Mouse (Mus musculus): Measurements from ENCODE around the gene Tmc2. TPM values are rescaled to one million over a fixed set of nuclear protein-coding genes. Genes with fewer than 3 reads are reported as not detected.

Gene Tmc2
- polyA plus RNA-seq, 1 experiment from 2014 or later = not detected

- H3K4me3 ChIP-seq = no peak overlapping the region
These were observed 96.4 kb downstream of the Tmc2 start for GRCm38 (mm10) chr2:130291434-130291833.

GRCm38 (mm10) chr2:130293009-130293408 is 98.0 kb downstream of the Tmc2 start:
- Histone ChIP-seq H3K36me3 (peaks cover 4% of the 10 kb centered on the region), H3K4me3 (no peak overlapping the region), H3K27ac (replicated peaks) (no peak overlapping the region), H3K9me3 (replicated peaks) (no peaks in the 10 kb centered on the region), H3K4me1 (peaks cover 48% of the 10 kb centered on the region), H3K27me3 (ENCODE audit: low read depth, poor library complexity, severe bottlenecking) (peaks cover 61% of the 10 kb centered on the region)
- 53% methylated on average over 3 of the region's 3 CpGs for WGBS
- DNase-seq (ENCODE audit: low spot score) = no peak

More at GRCm38 (mm10) chr2:130291434-130291833, 96.4 kb downstream of the Tmc2 start:
- Histone ChIP-seq H3K27me3 (ENCODE audit: low read depth, poor library complexity, severe bottlenecking) (peaks cover 45% of the 10 kb centered on the region), H3K4me1 (peaks cover 38% of the 10 kb centered on the region), H3K36me3 (no peaks in the 10 kb centered on the region), H3K9me3 (replicated peaks) (no peaks in the 10 kb centered on the region), H3K27ac (replicated peaks) (no peak overlapping the region)
- peak; percentile 54 for DNase-seq (ENCODE audit: low spot score)
- 23% methylated on average over 8 of the region's 8 CpGs for WGBS

- DNase-seq (ENCODE audit: low spot score) = peak; percentile 38
- 7% methylated on average over 4 of the region's 4 CpGs for WGBS
- H3K36me3 ChIP-seq = peaks cover 9% of the 10 kb centered on the region
- H3K4me1 ChIP-seq = peaks cover 48% of the 10 kb centered on the region
- no peaks in the 10 kb centered on the region for H3K9me3 ChIP-seq (replicated peaks)
- H3K27me3 ChIP-seq (ENCODE audit: low read depth, poor library complexity, severe bottlenecking) = peaks cover 64% of the 10 kb centered on the region
- 0 out of 2 replicates have a peak overlapping the region, but pooled peaks have one; percentile 1 for H3K4me3 ChIP-seq
- no peak overlapping the region for H3K27ac ChIP-seq (replicated peaks)
These were observed 98.5 kb downstream of the Tmc2 start for GRCm38 (mm10) chr2:130293486-130293885.

GRCm38 (mm10) chr2:130294218-130294935 is 99.4 kb downstream of the Tmc2 start:
- peaks cover 64% of the 10 kb centered on the region for H3K27me3 ChIP-seq (ENCODE audit: low read depth, poor library complexity, severe bottlenecking)
- DNase-seq (ENCODE audit: low spot score) = no peak
- H3K4me1 ChIP-seq = peaks cover 43% of the 10 kb centered on the region

DNA sequence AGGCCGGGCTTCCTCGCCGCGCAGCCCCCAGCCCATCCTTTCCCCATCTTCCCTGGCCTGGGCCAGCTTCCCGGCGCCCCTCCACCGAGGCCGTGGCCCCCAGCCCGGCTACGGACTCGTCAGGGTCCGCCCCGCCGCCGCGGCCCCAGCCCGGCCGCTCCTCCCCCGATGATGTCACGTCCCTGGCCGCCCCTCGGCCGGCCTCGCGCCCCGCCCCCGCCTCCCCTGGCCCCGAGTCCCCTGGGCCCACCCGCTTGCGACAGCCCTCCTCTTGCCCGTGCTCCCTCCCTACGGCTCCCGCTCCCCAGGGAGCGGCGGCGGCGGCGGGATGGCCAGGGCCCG is 99.9 kb downstream of the Tmc2 start, which contains the start of gene Ebf4:
Gene Ebf4, plus strand, starts transcription at position 234 of the 342 bp plus-strand sequence.
- DNase-seq (ENCODE audit: low spot score) = peak; percentile 87
- no peaks in the 10 kb centered on the region for H3K9me3 ChIP-seq (replicated peaks)
- peaks cover 22% of the 10 kb centered on the region for H3K36me3 ChIP-seq
- peak within 1 kb of the TSS; percentile 90 for H3K27ac ChIP-seq (replicated peaks)
- peaks cover 64% of the 10 kb centered on the region for H3K27me3 ChIP-seq (ENCODE audit: low read depth, poor library complexity, severe bottlenecking)
- H3K4me3 ChIP-seq = peak within 1 kb of the TSS; percentile 82
- peaks cover 43% of the 10 kb centered on the region for H3K4me1 ChIP-seq
- 1% methylated on average over 35 of the region's 39 CpGs for whole genome bisulfite sequencing

More at GRCm38 (mm10) chr2:130294218-130294935, 99.4 kb downstream of the Tmc2 start:
- Histone ChIP-seq H3K36me3 (peaks cover 16% of the 10 kb centered on the region), H3K4me3 (peak overlapping the region; percentile 82), H3K9me3 (replicated peaks) (no peaks in the 10 kb centered on the region), H3K27ac (replicated peaks) (peak overlapping the region; percentile 90)
- 8% methylated on average over 20 of the region's 20 CpGs for WGBS

DNA sequence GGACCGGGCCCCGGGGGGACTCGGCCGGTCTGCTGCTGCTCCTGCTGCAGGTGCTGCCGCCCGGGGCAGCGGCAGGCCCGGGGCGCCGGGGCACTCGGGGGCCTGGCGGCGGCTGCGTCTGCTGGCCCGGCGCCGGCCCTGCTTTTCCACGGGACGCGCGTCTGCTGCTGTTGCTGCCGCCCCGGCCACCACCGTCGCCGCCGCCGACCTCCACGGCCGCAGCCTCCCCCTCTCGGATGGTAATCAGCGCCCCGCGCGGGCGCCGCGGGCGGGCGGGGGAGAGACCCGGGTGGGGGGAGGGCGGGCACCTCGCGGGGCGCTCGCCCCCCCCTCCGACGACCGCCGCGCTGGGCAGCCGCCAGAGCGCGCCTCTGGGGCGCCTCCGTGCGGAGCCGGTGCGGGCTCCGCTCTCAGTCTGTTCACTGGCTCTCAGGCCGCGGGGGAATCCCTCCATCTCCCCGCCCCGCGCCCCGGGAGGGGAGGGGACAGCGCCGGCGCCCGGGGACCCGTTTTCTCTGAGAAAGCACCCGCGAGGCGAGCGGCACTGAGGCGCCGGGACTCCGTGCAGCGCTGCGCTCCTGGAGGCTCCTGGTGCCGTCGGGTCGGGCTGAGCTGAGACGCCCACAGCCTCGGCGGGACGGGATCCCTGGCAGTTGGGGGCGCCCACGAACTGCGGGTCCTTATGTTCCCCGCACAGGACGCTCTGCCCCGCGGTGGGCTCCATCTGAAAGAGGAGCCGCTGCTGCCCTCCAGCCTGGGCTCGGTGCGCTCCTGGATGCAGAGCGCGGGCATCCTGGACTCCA is 100.5 kb downstream of the Tmc2 start:
- no peaks in the 10 kb centered on the region for H3K9me3 ChIP-seq (replicated peaks)
- WGBS = 3% methylated on average over 76 of the region's 99 CpGs
- peaks cover 43% of the 10 kb centered on the region for H3K4me1 ChIP-seq
- peak overlapping the region; percentile 90 for H3K27ac ChIP-seq (replicated peaks)
- H3K36me3 ChIP-seq = peaks cover 27% of the 10 kb centered on the region
- H3K4me3 ChIP-seq = peak overlapping the region; percentile 82
- peak; percentile 72 for DNase-seq (ENCODE audit: low spot score)
- peaks cover 64% of the 10 kb centered on the region for H3K27me3 ChIP-seq (ENCODE audit: low read depth, poor library complexity, severe bottlenecking)

GRCm38 (mm10) chr2:130296134-130296745 is 101.2 kb downstream of the Tmc2 start:
- H3K27me3 ChIP-seq (ENCODE audit: low read depth, poor library complexity, severe bottlenecking) = peaks cover 64% of the 10 kb centered on the region
- H3K9me3 ChIP-seq (replicated peaks) = no peaks in the 10 kb centered on the region
- H3K4me1 ChIP-seq = peaks cover 43% of the 10 kb centered on the region
- peaks cover 32% of the 10 kb centered on the region for H3K36me3 ChIP-seq
- peak overlapping the region; percentile 90 for H3K27ac ChIP-seq (replicated peaks)
- DNase-seq (ENCODE audit: low spot score) = no peak
- H3K4me3 ChIP-seq = peak overlapping the region; percentile 82
- 3% methylated on average over 20 of the region's 20 CpGs for WGBS

DNA sequence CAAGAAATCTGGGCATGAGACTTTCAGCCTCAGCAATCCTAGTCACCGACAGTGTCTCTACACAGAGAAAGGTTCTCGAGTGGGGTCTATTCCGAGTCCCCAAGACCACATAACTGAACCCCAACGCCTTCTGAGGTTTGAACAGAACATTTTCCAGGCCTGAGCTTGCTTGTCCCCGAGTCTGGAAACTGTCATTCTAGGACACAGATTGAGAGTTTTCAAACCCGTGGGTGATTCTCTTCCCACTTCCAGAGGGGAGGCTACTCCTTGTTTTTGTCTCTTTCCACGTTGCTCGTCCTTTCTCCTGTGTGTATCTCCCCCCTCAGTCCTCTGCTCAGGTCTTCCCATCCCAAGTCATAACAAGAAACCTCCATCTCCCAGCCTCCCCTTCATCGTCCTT is 102.6 kb downstream of the Tmc2 start:
- Histone ChIP-seq H3K27me3 (ENCODE audit: low read depth, poor library complexity, severe bottlenecking) (peaks cover 55% of the 10 kb centered on the region), H3K36me3 (peaks cover 42% of the 10 kb centered on the region), H3K4me3 (no peak overlapping the region), H3K27ac (replicated peaks) (no peak overlapping the region), H3K4me1 (peaks cover 43% of the 10 kb centered on the region), H3K9me3 (replicated peaks) (no peaks in the 10 kb centered on the region)
- no peak for DNase-seq (ENCODE audit: low spot score)
- 81% methylated on average over 9 of the region's 9 CpGs for WGBS

GRCm38 (mm10) chr2:130303014-130303413 is 108.0 kb downstream of the Tmc2 start:
- 53% methylated on average over 4 of the region's 4 CpGs for WGBS
- no peak for DNase-seq (ENCODE audit: low spot score)
- H3K27me3 ChIP-seq (ENCODE audit: low read depth, poor library complexity, severe bottlenecking) = peaks cover 3% of the 10 kb centered on the region
- no peak overlapping the region for H3K27ac ChIP-seq (replicated peaks)
- H3K9me3 ChIP-seq (replicated peaks) = no peaks in the 10 kb centered on the region
- H3K4me3 ChIP-seq = no peak overlapping the region
- no peaks in the 10 kb centered on the region for H3K4me1 ChIP-seq
- H3K36me3 ChIP-seq = peaks cover 91% of the 10 kb centered on the region

Other genes starting within 250 kb of the Tmc2 start
- not detected in 2 replicates for gene Tgm3, start 182.8 kb upstream of the Tmc2 start, polyA plus RNA-seq (2016; fragmentation: Nextera tagmentation; extraction: Ambion mirVana)
- not detected in 2 replicates for gene Tgm6, start 82.8 kb upstream of the Tmc2 start, polyA plus RNA-seq (2016; fragmentation: Nextera tagmentation; extraction: Ambion mirVana)
- 859 and 934 TPM in 2 replicates for gene Snrpb, start 15.8 kb upstream of the Tmc2 start, polyA plus RNA-seq (2016; fragmentation: Nextera tagmentation; extraction: Ambion mirVana)
- 392 and 425 TPM in 2 replicates for gene Nop56, start 79.2 kb downstream of the Tmc2 start, polyA plus RNA-seq (2016; fragmentation: Nextera tagmentation; extraction: Ambion mirVana)
- gene Idh3b, start 89.4 kb downstream of the Tmc2 start, polyA plus RNA-seq (2016; fragmentation: Nextera tagmentation; extraction: Ambion mirVana) = 136 and 141 TPM in 2 replicates
- 0.95 and 1.3 TPM in 2 replicates for gene Ebf4, start 100.0 kb downstream of the Tmc2 start, polyA plus RNA-seq (2016; fragmentation: Nextera tagmentation; extraction: Ambion mirVana)
- gene Cpxm1, start 202.4 kb downstream of the Tmc2 start, polyA plus RNA-seq (2016; fragmentation: Nextera tagmentation; extraction: Ambion mirVana) = 40.7 and 47.3 TPM in 2 replicates
- gene Gm28372, start 210.0 kb downstream of the Tmc2 start, polyA plus RNA-seq (2016; fragmentation: Nextera tagmentation; extraction: Ambion mirVana) = not detected in 2 replicates
- 0.40 TPM in 1 of 2 replicates, not detected in the other for gene 1700020A23Rik, start 210.1 kb downstream of the Tmc2 start, polyA plus RNA-seq (2016; fragmentation: Nextera tagmentation; extraction: Ambion mirVana)
- 0.12 TPM in 1 of 2 replicates, not detected in the other for gene Tmem239, start 211.3 kb downstream of the Tmc2 start, polyA plus RNA-seq (2016; fragmentation: Nextera tagmentation; extraction: Ambion mirVana)
- gene Vps16, start 229.1 kb downstream of the Tmc2 start, polyA plus RNA-seq (2016; fragmentation: Nextera tagmentation; extraction: Ambion mirVana) = 117 and 126 TPM in 2 replicates
- gene Pced1a, start 229.5 kb downstream of the Tmc2 start, polyA plus RNA-seq (2016; fragmentation: Nextera tagmentation; extraction: Ambion mirVana) = 13.9 and 14.4 TPM in 2 replicates

Measured in midbrain, embryonic 10.5 days (tissue).